In the genomic region with DNA sequence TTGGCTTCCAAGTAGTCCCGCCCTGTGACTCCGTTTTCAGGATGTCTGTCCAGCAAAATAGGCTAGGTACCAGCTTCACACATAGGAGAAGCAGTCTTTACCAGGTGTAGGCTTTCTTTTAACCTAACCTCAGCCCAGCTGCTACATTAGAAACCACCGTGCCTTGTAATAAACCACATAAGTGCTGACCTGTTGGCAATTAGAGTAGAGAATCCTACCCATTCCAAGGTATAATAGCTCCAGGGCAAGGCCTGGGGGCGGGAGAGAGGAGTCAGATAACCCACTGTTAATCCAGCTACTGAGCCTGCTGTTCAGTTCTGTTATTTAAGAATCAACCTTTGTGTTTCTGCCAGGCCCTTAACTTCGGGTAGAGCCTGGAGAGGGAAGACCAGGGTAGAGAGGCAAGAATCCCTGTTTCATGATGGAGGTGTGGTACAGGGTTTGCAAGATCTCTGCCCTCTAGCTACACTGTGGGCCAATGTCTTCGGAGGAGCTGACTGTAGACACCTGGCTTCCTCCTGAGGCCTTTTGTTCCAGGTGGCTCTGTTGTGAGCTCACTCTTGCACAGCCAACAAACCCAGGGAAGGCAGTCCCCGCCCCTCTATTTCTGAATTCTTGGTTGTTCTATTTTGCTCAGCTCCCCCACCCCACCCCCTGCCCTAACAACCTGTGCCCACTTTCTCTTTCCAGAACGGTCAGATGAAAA, we compare ENCODE assay signal across 28 mouse cellular contexts. TPM values are rescaled to one million over a fixed set of nuclear protein-coding genes. Genes with fewer than 3 reads are reported as not detected.
DNase-seq lines count a peak whose midpoint lies in the region; ATAC-seq and TF ChIP-seq lines count a peak whose summit lies in the region.
"Had no signal": no experiment of that assay in that cellular context is flagged by ENCODE, and none has a peak within 500 bp of the region (broad histone marks: within the 10 kb centered on the region; RNA-seq: fewer than 3 reads in every experiment).

No protein-coding gene starts in this region.

- no peak overlapping the region for H3K4me2 ChIP-seq in forebrain, embryonic 11.5 days (ENCODE audit: low read depth, low read length, severe bottlenecking)
- H3K4me2 ChIP-seq: embryonic facial prominence, embryonic 12.5 days; forebrain, embryonic 12.5 days; forebrain, embryonic 15.5 days; hindbrain, embryonic 12.5 days; hindbrain, embryonic 15.5 days had no signal

- WGBS in forebrain, embryonic 10.5 days, result 75% methylated on average over 8 of the region's 8 CpGs
- WGBS in forebrain, embryonic 11.5 days, result 71% methylated on average over 8 of the region's 8 CpGs
- WGBS in thymus, adult 2 months, result 48% methylated on average over 8 of the region's 8 CpGs

- H3K9ac ChIP-seq in forebrain, embryonic 11.5 days (ENCODE audit: low read length), result no peak overlapping the region
- H3K9ac ChIP-seq: embryonic facial prominence, embryonic 12.5 days; forebrain, embryonic 12.5 days; forebrain, embryonic 15.5 days; hindbrain, embryonic 12.5 days; hindbrain, embryonic 15.5 days had no signal

- H3K4me3 ChIP-seq in forebrain, embryonic 10.5 days, result no peak overlapping the region
- no peak overlapping the region for H3K4me3 ChIP-seq in forebrain, embryonic 11.5 days (ENCODE audit: low read depth, low read length)
- H3K4me3 ChIP-seq in thymus, adult 2 months (ENCODE audit: control insufficient read depth, insufficient read depth, low read length), result no peak overlapping the region
- H3K4me3 ChIP-seq: embryonic facial prominence, embryonic 12.5 days; forebrain, embryonic 12.5 days; forebrain, embryonic 15.5 days; heart, adult 2 months; heart, embryonic 10.5 days; hindbrain, embryonic 12.5 days; hindbrain, embryonic 15.5 days had no signal

- no peak for ATAC-seq in forebrain, embryonic 11.5 days (replicated peaks; ENCODE audit: low FRiP score)
- ATAC-seq: forebrain, embryonic 15.5 days had no signal

- TF ChIP-seq CTCF in thymus, adult 2 months (IDR thresholded peaks at IDR 0.05; ENCODE audit: borderline replicate concordance, control insufficient read depth, extremely low read depth, insufficient read depth, low read length, poor library complexity), result no peak

- H3K27me3 ChIP-seq in forebrain, embryonic 10.5 days (ENCODE audit: poor library complexity, severe bottlenecking), result no peaks in the 10 kb centered on the region
- no peaks in the 10 kb centered on the region for H3K27me3 ChIP-seq in forebrain, embryonic 11.5 days (ENCODE audit: control insufficient read depth, insufficient read depth, low read length)
- no peaks in the 10 kb centered on the region for H3K27me3 ChIP-seq in thymus, adult 2 months (ENCODE audit: control insufficient read depth, insufficient read depth, low read length)
- H3K27me3 ChIP-seq: embryonic facial prominence, embryonic 12.5 days; forebrain, embryonic 15.5 days; hindbrain, embryonic 12.5 days; hindbrain, embryonic 15.5 days had no signal

- no peak for TF ChIP-seq POLR2A in thymus, adult 2 months (IDR thresholded peaks at IDR 0.05; ENCODE audit: control insufficient read depth, extremely low read depth, insufficient read depth, low read length, poor library complexity)

- H3K36me3 ChIP-seq in forebrain, embryonic 10.5 days (replicated peaks), result no peaks in the 10 kb centered on the region
- no peaks in the 10 kb centered on the region for H3K36me3 ChIP-seq in forebrain, embryonic 11.5 days (ENCODE audit: control insufficient read depth, insufficient read depth, low read length)
- H3K36me3 ChIP-seq in thymus, adult 2 months (ENCODE audit: control insufficient read depth, insufficient read depth, low read length), result no peaks in the 10 kb centered on the region
- H3K36me3 ChIP-seq: embryonic facial prominence, embryonic 12.5 days; forebrain, embryonic 12.5 days; forebrain, embryonic 15.5 days; G1E; heart, embryonic 10.5 days; hindbrain, embryonic 12.5 days; hindbrain, embryonic 15.5 days had no signal

- H3K27ac ChIP-seq in forebrain, embryonic 10.5 days, result 0 out of 2 replicates have a peak overlapping the region, but pooled peaks have one; percentile 12
- no peak overlapping the region for H3K27ac ChIP-seq in forebrain, embryonic 11.5 days (ENCODE audit: low read depth, low read length)
- H3K27ac ChIP-seq in thymus, adult 2 months (ENCODE audit: control insufficient read depth, insufficient read depth, low read length), result peak overlapping the region; percentile 73
- H3K27ac ChIP-seq: embryonic facial prominence, embryonic 12.5 days; forebrain, embryonic 12.5 days; forebrain, embryonic 15.5 days; heart, adult 2 months; heart, embryonic 10.5 days; hindbrain, embryonic 12.5 days; hindbrain, embryonic 15.5 days had no signal

- no peaks in the 10 kb centered on the region for H3K9me3 ChIP-seq in forebrain, embryonic 10.5 days
- H3K9me3 ChIP-seq in forebrain, embryonic 11.5 days (ENCODE audit: control insufficient read depth, low read length), result no peaks in the 10 kb centered on the region
- H3K9me3 ChIP-seq: embryonic facial prominence, embryonic 12.5 days; forebrain, embryonic 12.5 days; forebrain, embryonic 15.5 days; G1E; heart, embryonic 10.5 days; hindbrain, embryonic 12.5 days; hindbrain, embryonic 15.5 days had no signal

- H3K4me1 ChIP-seq in forebrain, embryonic 10.5 days, result peaks cover 5% of the 10 kb centered on the region; the same call in 1 of the 2 replicates
- H3K4me1 ChIP-seq in forebrain, embryonic 11.5 days (replicated peaks; ENCODE audit: control insufficient read depth, insufficient read depth, low read length), result no peaks in the 10 kb centered on the region
- peaks cover 50% of the 10 kb centered on the region for H3K4me1 ChIP-seq in thymus, adult 2 months (replicated peaks; ENCODE audit: control insufficient read depth, insufficient read depth, low read length)
- H3K4me1 ChIP-seq: embryonic facial prominence, embryonic 12.5 days; forebrain, embryonic 12.5 days; forebrain, embryonic 15.5 days; heart, embryonic 10.5 days; hindbrain, embryonic 12.5 days; hindbrain, embryonic 15.5 days had no signal

- DNase-seq in forebrain, embryonic 10.5 days (ENCODE audit: extremely low spot score, low spot score), result no peak
- no peak for DNase-seq in forebrain, embryonic 11.5 days (ENCODE audit: low spot score)
- DNase-seq in thymus, adult 2 months, result peak; percentile 64
- DNase-seq in thymus, postnatal 14 days, result peak; percentile 75
- peak; percentile 60 for DNase-seq in thymus, postnatal 4 days
- no peak for DNase-seq in cerebellum, postnatal 14 days
- DNase-seq in yolk sac, embryonic 10.5 days (ENCODE audit: low spot score), result no peak
- DNase-seq in layer of hippocampus, adult 9-11 months, result no peak
- DNase-seq: adrenal gland, adult 2 months; adrenal gland, postnatal 14 days; B cell, adult 2 months; cerebellum, adult 11 months; cerebellum, adult 2 months; cerebellum, adult 9-11 months; cerebellum, postnatal 36 days; embryo, embryonic 11 days; gastrocnemius, postnatal 36 days; heart, adult 2 months had no signal

RNA-seq across cellular contexts. Expression of gene Tmprss4, which starts 7.6 kb away (rescaled TPM):
- polyA plus RNA-seq in forebrain, embryonic 10.5 days (2016; fragmentation: Nextera tagmentation; extraction: Ambion mirVana), result 0.19 TPM in 1 of 2 replicates, not detected in the other
- not detected in 2 replicates for polyA plus RNA-seq in forebrain, embryonic 11.5 days (2014; fragmentation: Nextera tagmentation; extraction: Ambion mirVana)
- polyA plus RNA-seq in thymus, adult 2 months (2012; rRNA removed), result 7.4 and 16.1 TPM in 2 replicates
- polyA plus RNA-seq: adrenal gland, adult 2 months; forebrain, embryonic 15.5 days; G1E; heart, embryonic 10.5 days; heart, embryonic 14.5 days; heart, postnatal 0 days had no signal

RNA-seq across cellular contexts. Expression of gene BC049352, which starts 14.5 kb away (rescaled TPM):
- not detected in 2 replicates for polyA plus RNA-seq in forebrain, embryonic 10.5 days (2016; fragmentation: Nextera tagmentation; extraction: Ambion mirVana)
- polyA plus RNA-seq in forebrain, embryonic 11.5 days (2014; fragmentation: Nextera tagmentation; extraction: Ambion mirVana), result not detected in 2 replicates
- 1.7 and 4.5 TPM in 2 replicates for polyA plus RNA-seq in thymus, adult 2 months (2012; rRNA removed)
- polyA plus RNA-seq: forebrain, embryonic 15.5 days; G1E; heart, embryonic 10.5 days; heart, embryonic 14.5 days; heart, postnatal 0 days; hindbrain, embryonic 12.5 days; hindbrain, embryonic 15.5 days; intestine, embryonic 14.5 days had no signal

RNA-seq across cellular contexts. Expression of gene Scn4b, which starts 58.1 kb away (rescaled TPM):
- 0.25 and 0.41 TPM in 2 replicates for polyA plus RNA-seq in forebrain, embryonic 10.5 days (2016; fragmentation: Nextera tagmentation; extraction: Ambion mirVana)
- polyA plus RNA-seq in forebrain, embryonic 11.5 days (2014; fragmentation: Nextera tagmentation; extraction: Ambion mirVana), result 0.19 and 0.21 TPM in 2 replicates
- 20.5 and 26.2 TPM in 2 replicates for polyA plus RNA-seq in thymus, adult 2 months (2012; rRNA removed)
- polyA plus RNA-seq: G1E; heart, embryonic 14.5 days; intestine, embryonic 14.5 days had no signal

Comparison
In these comparisons a context has a peak if more than half of its experiments do, and no peak if none do; other contexts are left out.
1. DNase-seq: peak in thymus, adult 2 months (single experiment), thymus, postnatal 14 days (single experiment) and thymus, postnatal 4 days (single experiment); none in forebrain, embryonic 10.5 days (single experiment), forebrain, embryonic 11.5 days (single experiment), cerebellum, postnatal 14 days (0 of 2), yolk sac, embryonic 10.5 days (single experiment) and layer of hippocampus, adult 9-11 months (single experiment).
2. RNA of gene Scn4b, which starts 58.1 kb away (polyA plus RNA-seq): 20.5 to 26.2 TPM in thymus, adult 2 months; 0.25 to 0.41 TPM in forebrain, embryonic 10.5 days and 0.19 to 0.21 TPM in forebrain, embryonic 11.5 days; every median in the first group is over 10 times any median in the second.